Mouse (Mus musculus) midbrain, postnatal 0 days (tissue): ENCODE results near the gene Rpa2. TPM values are rescaled to one million over a fixed set of nuclear protein-coding genes. Genes with fewer than 3 reads are reported as not detected.
A peak's percentile ranks its signal among the peaks of the same experiment; 100 is the strongest.

Source experiments
- ATAC-seq: fragments of 200-750 bp; cut with Nextera tagmentation; 2 replicates; pipeline ENCODE4 v1.8.0; 2017; ENCODE audit warnings: moderate number of reproducible peaks, mild to moderate bottlenecking, moderate TSS enrichment, moderate library complexity; ENCODE audit not compliant: low FRiP score
- DNase-seq: peaks from one replicate; pipeline ENCODE4 v3.0.0-alpha.2; 2015; ENCODE audit warnings: low spot score
- H3K27ac ChIP-seq: fragments of 300-500 bp; sonication (generic); 2 replicates; pipeline ENCODE4 v1.5.1; 2014; ENCODE audit warnings: low read depth, mild to moderate bottlenecking, low read length, mixed read lengths
- H3K27me3 ChIP-seq: fragments of 300-500 bp; sonication (generic); 2 replicates; pipeline ENCODE4 v1.6.1; 2014; ENCODE audit warnings: low read length, control low read depth, mixed read lengths; ENCODE audit not compliant: insufficient read depth
- H3K36me3 ChIP-seq: fragments of 300-500 bp; sonication (generic); 2 replicates; pipeline ENCODE4 v1.6.1; 2014; ENCODE audit warnings: low read length, control low read depth, mixed read lengths; ENCODE audit not compliant: insufficient read depth
- H3K4me1 ChIP-seq: fragments of 300-500 bp; sonication (generic); 2 replicates; pipeline ENCODE4 v1.6.1; 2014; ENCODE audit warnings: mild to moderate bottlenecking, control low read depth, antibody characterized with exemption, low read length, mixed read lengths; ENCODE audit not compliant: insufficient read depth
- H3K4me2 ChIP-seq: fragments of 300-500 bp; sonication (generic); 2 replicates; pipeline ENCODE4 v1.6.1; 2014; ENCODE audit warnings: low read depth, mild to moderate bottlenecking, low read length, mixed read lengths; ENCODE audit not compliant: poor library complexity, severe bottlenecking
- H3K4me3 ChIP-seq: fragments of 300-500 bp; sonication (generic); 2 replicates; pipeline ENCODE4 v1.5.1; 2014; ENCODE audit warnings: low read depth, mild to moderate bottlenecking, low read length, moderate library complexity
- H3K9ac ChIP-seq: fragments of 300-500 bp; sonication (generic); replicated peaks from 2 replicates; pipeline ENCODE4 v1.6.1; 2014; ENCODE audit warnings: mild to moderate bottlenecking, low read length, moderate library complexity, mixed read lengths; ENCODE audit not compliant: poor library complexity, severe bottlenecking
- H3K9me3 ChIP-seq: fragments of 300-500 bp; sonication (generic); 2 replicates; pipeline ENCODE4 v1.6.1; 2016; ENCODE audit warnings: low read length, control low read depth
- CTCF ChIP-seq: IDR thresholded peaks from 2 replicates; pipeline ENCODE4 v1.5.1; 2016; ENCODE audit warnings: antibody characterized with exemption, mild to moderate bottlenecking
- whole genome bisulfite sequencing: fragments of 180-500 bp; shearing (Covaris S2); extraction: QIAGEN DNeasy Blood & Tissue Kit; methylation state at CpG from one replicate; pipeline ENCODE4 v1.1.7; 2014; 5-methylcytosine and 5-hydroxymethylcytosine counted together
- polyA plus RNA-seq: library from polyadenylated mRNA; unstranded; fragments of >200 nt; fragmentation: Nextera tagmentation; extraction: Ambion mirVana; gene quantifications from 2 replicates; pipeline ENCODE4 v1.2.1, GENCODE M21; 2015
- total RNA-seq: library from RNA; depleted of rRNA; stranded (reverse); fragments of >200 nt; gene quantifications from 2 replicates; pipeline ENCODE4 v1.2.3, GENCODE M21; 2014

Rpa2 gene
- total and polyA plus RNA-seq, 2 experiments from 2014 or later: 18.9 to 28.4 TPM

GRCm38 (mm10) chr4:132746911-132747517, 21.1 kb upstream of the Rpa2 start:
- Histone ChIP-seq H3K9me3 (no peaks in the 10 kb centered on the region), H3K9ac (no peak overlapping the region), H3K36me3 (no peaks in the 10 kb centered on the region), H3K4me2 (no peak overlapping the region), H3K27me3 (no peaks in the 10 kb centered on the region), H3K4me1 (peaks cover 11% of the 10 kb centered on the region; the same call in 1 of the 2 replicates), H3K4me3 (no peak overlapping the region), H3K27ac (no peak overlapping the region)
- DNase-seq: no peak
- no peak for TF ChIP-seq CTCF
- 84% methylated on average over 9 of the region's 9 CpGs for WGBS
- no peak for ATAC-seq

GRCm38 (mm10) chr4:132747664-132748259, 20.4 kb upstream of the Rpa2 start:
- Histone ChIP-seq H3K4me1 (peaks cover 11% of the 10 kb centered on the region; the same call in 1 of the 2 replicates), H3K9me3 (no peaks in the 10 kb centered on the region), H3K4me3 (no peak overlapping the region), H3K27ac (no peak overlapping the region), H3K4me2 (no peak overlapping the region), H3K27me3 (no peaks in the 10 kb centered on the region), H3K9ac (no peak overlapping the region), H3K36me3 (no peaks in the 10 kb centered on the region)
- no peak for ATAC-seq
- WGBS: 75% methylated on average over 9 of the region's 9 CpGs
- no peak for TF ChIP-seq CTCF
- DNase-seq: no peak

- H3K4me2 ChIP-seq: no peak overlapping the region
- H3K36me3 ChIP-seq: no peaks in the 10 kb centered on the region
- H3K9ac ChIP-seq: no peak overlapping the region
- DNase-seq (no peak), ATAC-seq (no peak)
- WGBS: 95% methylated on average over 4 of the region's 4 CpGs
- H3K27ac ChIP-seq: no peak overlapping the region
- no peak for TF ChIP-seq CTCF
- no peaks in the 10 kb centered on the region for H3K27me3 ChIP-seq
- no peak overlapping the region for H3K4me3 ChIP-seq
- no peaks in the 10 kb centered on the region for H3K9me3 ChIP-seq
- H3K4me1 ChIP-seq: 0 out of 2 replicates have a peak, but pooled peaks cover 8% of the 10 kb centered on the region
Observed at GRCm38 (mm10) chr4:132748778-132749177, 19.4 kb upstream of the Rpa2 start.

GRCm38 (mm10) chr4:132749258-132749982, 18.7 kb upstream of the Rpa2 start:
- H3K27me3 ChIP-seq: no peaks in the 10 kb centered on the region
- DNase-seq (no peak), ATAC-seq (no peak)
- no peak for TF ChIP-seq CTCF
- H3K27ac ChIP-seq: no peak overlapping the region
- H3K4me1 ChIP-seq: 0 out of 2 replicates have a peak, but pooled peaks cover 5% of the 10 kb centered on the region
- no peak overlapping the region for H3K4me2 ChIP-seq
- WGBS: 80% methylated on average over 6 of the region's 6 CpGs
- H3K9me3 ChIP-seq: no peaks in the 10 kb centered on the region
- H3K36me3 ChIP-seq: no peaks in the 10 kb centered on the region
- H3K9ac ChIP-seq: no peak overlapping the region
- no peak overlapping the region for H3K4me3 ChIP-seq

- no peak for TF ChIP-seq CTCF
- peak; percentile 27 for DNase-seq
- H3K9me3 ChIP-seq: no peaks in the 10 kb centered on the region
Observed at GRCm38 (mm10) chr4:132752992-132753391, 15.1 kb upstream of the Rpa2 start.

GRCm38 (mm10) chr4:132756974-132757373, 11.2 kb upstream of the Rpa2 start, which contains the start of gene Smpdl3b:
Gene Smpdl3b, minus strand, starts transcription at chr4:132757252.
- Histone ChIP-seq H3K9me3 (no peaks in the 10 kb centered on the region), H3K4me2 (peak within 1 kb of the TSS; percentile 85), H3K27ac (no peak within 1 kb of the TSS), H3K36me3 (no peaks in the 10 kb centered on the region), H3K27me3 (no peaks in the 10 kb centered on the region), H3K9ac (peak within 1 kb of the TSS; percentile 50; the same call in 1 of the 2 replicates), H3K4me1 (peaks cover 2% of the 10 kb centered on the region; the same call in 1 of the 2 replicates), H3K4me3 (peak within 1 kb of the TSS; percentile 39)
- TF ChIP-seq CTCF: peak; percentile 75
- under 1% methylated on average over 22 of the region's 22 CpGs for WGBS
- DNase-seq (peak; percentile 78), ATAC-seq (0 out of 2 replicates have a peak, but pooled peaks have one; percentile 56)

More at GRCm38 (mm10) chr4:132752992-132753391, 15.1 kb upstream of the Rpa2 start:
- no peak overlapping the region for H3K9ac ChIP-seq
- no peaks in the 10 kb centered on the region for H3K36me3 ChIP-seq
- 63% methylated on average over 6 of the region's 6 CpGs for WGBS
- peaks cover 2% of the 10 kb centered on the region; the same call in 1 of the 2 replicates for H3K4me1 ChIP-seq
- H3K4me2 ChIP-seq: no peak overlapping the region
- H3K4me3 ChIP-seq: no peak overlapping the region
- no peak overlapping the region for H3K27ac ChIP-seq
- no peak for ATAC-seq
- no peaks in the 10 kb centered on the region for H3K27me3 ChIP-seq
